Mouse (Mus musculus): ENCODE data around the gene Grm4. TPM values are rescaled to one million over a fixed set of nuclear protein-coding genes. Genes with fewer than 3 reads are reported as not detected.

The Grm4 gene
- total and polyA plus RNA-seq, 3 experiments: 0.06 TPM; not detected in 2

DNA sequence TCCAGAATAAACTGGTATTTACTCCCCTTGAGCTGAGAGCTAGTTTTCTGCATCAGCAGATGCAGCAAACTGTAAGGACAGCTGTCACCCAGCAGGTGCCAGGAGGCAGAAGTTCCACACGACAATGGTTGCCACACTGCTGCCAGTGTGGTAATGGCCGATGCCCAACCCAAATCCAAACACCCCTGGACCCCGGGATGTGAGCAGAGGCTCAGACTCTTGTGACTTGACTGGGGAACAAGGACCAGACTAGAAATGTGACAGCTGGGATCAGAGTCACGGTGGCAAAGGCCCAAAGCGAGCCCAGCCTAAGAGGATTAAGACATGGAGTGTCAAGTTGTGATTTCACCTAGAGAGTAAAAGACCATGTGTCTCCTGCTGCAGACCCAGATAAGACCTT lies 112.7 kb downstream of the Grm4 start:
- H3K4me3 ChIP-seq (ENCODE audit: control insufficient read depth in 1 of 2, insufficient read depth in 1 of 2, low read depth in 2 of 2, low read length in 2 of 2): no peak overlapping the region
- H3K36me3 ChIP-seq (ENCODE audit: control insufficient read depth in 1 of 2, insufficient read depth in 2 of 2, low read length in 2 of 2): no peaks in the 10 kb centered on the region
- H3K9ac ChIP-seq (ENCODE audit: control insufficient read depth, low read depth, low read length, poor library complexity, severe bottlenecking): no peak overlapping the region
- DNase-seq (ENCODE audit: low read depth, low spot score): no peak
- H3K27me3 ChIP-seq (ENCODE audit: control insufficient read depth in 1 of 2, insufficient read depth in 2 of 2, low read length in 2 of 2): no peaks in the 10 kb centered on the region; a peak in 2 of 4 replicates
- H3K79me2 ChIP-seq (ENCODE audit: control insufficient read depth, insufficient read depth, low read length, poor library complexity): no peaks in the 10 kb centered on the region
- no peak overlapping the region for H3K27ac ChIP-seq (ENCODE audit: control insufficient read depth, low read depth, low read length)
- TF ChIP-seq NRF1 (IDR thresholded peaks at IDR 0.05; ENCODE audit: insufficient read depth, low read depth, low read length, poor library complexity, severe bottlenecking) (no peak), ELF1 (IDR thresholded peaks at IDR 0.05; ENCODE audit: low read depth, low read length) (no peak), RAD21 (IDR thresholded peaks at IDR 0.05; ENCODE audit: low read depth, low read length) (no peak), JUND (IDR thresholded peaks at IDR 0.05; ENCODE audit: low read depth, low read length) (no peak)
- H3K9me3 ChIP-seq (replicated peaks; ENCODE audit: insufficient read depth, low read length): no peaks in the 10 kb centered on the region
- H3K4me1 ChIP-seq (ENCODE audit: control insufficient read depth in 1 of 2, insufficient read depth in 2 of 2, low read length in 2 of 2): no peaks in the 10 kb centered on the region

DNA sequence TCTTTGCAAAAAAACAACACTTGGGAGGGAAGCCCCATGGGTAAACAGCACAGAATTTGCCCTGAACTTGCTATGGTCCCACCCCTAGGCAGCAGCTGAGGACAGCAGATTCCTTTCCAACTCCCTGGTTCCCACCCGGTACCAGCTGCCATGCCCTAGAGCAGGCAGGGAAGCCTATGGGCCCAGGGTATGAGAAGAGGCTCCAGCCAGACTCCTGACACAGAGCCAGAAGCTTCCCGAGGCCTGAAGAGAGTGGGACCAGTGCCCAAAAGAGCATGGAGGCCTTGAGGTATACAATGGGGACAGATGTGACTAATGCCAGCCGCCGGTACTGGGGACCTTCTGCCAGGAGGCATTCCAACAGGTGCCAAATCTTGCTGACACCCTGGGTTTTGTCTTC lies 114.2 kb downstream of the Grm4 start:
- H3K27me3 ChIP-seq (ENCODE audit: control insufficient read depth in 1 of 2, insufficient read depth in 2 of 2, low read length in 2 of 2): no peaks in the 10 kb centered on the region; a peak in 2 of 4 replicates
- H3K4me1 ChIP-seq (ENCODE audit: control insufficient read depth in 1 of 2, insufficient read depth in 2 of 2, low read length in 2 of 2): no peaks in the 10 kb centered on the region
- H3K27ac ChIP-seq (ENCODE audit: control insufficient read depth, low read depth, low read length): no peak overlapping the region
- no peak overlapping the region for H3K4me3 ChIP-seq (ENCODE audit: control insufficient read depth in 1 of 2, insufficient read depth in 1 of 2, low read depth in 2 of 2, low read length in 2 of 2)
- H3K9me3 ChIP-seq (replicated peaks; ENCODE audit: insufficient read depth, low read length): no peaks in the 10 kb centered on the region
- H3K9ac ChIP-seq (ENCODE audit: control insufficient read depth, low read depth, low read length, poor library complexity, severe bottlenecking): no peak overlapping the region
- H3K36me3 ChIP-seq (ENCODE audit: control insufficient read depth in 1 of 2, insufficient read depth in 2 of 2, low read length in 2 of 2): no peaks in the 10 kb centered on the region
- H3K79me2 ChIP-seq (ENCODE audit: control insufficient read depth, insufficient read depth, low read length, poor library complexity): no peaks in the 10 kb centered on the region
- no peak for DNase-seq (ENCODE audit: low read depth, low spot score)
- no peak for TF ChIP-seq CHD2 (IDR thresholded peaks at IDR 0.05; ENCODE audit: low read length)
- no peak for TF ChIP-seq NELFE (IDR thresholded peaks at IDR 0.05; ENCODE audit: low read depth, low read length)

DNA sequence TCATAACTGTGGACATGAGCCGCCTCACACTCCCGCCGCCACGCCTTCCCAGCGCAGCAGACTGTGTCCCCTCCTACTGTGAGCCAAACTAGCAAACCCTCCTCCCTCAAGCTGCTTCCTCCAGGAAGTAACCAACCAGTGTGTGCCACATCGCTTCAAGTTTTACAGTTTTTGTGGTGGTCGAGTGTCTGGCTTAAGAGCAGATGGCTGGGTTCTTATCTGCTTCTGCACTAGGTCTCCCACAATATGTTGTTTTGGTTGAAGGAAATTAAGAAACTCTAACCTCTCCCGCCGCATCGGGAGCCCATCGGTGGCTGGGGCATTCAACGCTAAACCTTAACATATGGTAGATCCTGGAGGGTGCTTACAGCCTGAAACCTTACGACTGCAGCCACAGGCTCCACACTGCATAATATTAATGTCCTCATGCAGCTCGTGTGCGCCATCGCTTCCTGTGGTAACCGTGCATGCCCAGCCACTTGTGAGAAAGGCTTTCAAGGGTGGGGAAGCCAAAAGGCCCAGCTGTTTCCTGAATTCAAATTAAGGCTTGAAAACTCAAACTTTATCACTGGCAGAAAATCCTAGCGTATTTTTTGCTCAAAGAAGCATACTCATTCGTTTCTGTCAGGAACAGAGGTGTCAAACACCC lies 115.7 kb downstream of the Grm4 start:
- Histone ChIP-seq H3K36me3 (ENCODE audit: control insufficient read depth in 1 of 2, insufficient read depth in 2 of 2, low read length in 2 of 2) (no peaks in the 10 kb centered on the region), H3K4me1 (ENCODE audit: control insufficient read depth in 1 of 2, insufficient read depth in 2 of 2, low read length in 2 of 2) (no peaks in the 10 kb centered on the region), H3K4me3 (ENCODE audit: control insufficient read depth in 1 of 2, insufficient read depth in 1 of 2, low read depth in 2 of 2, low read length in 2 of 2) (no peak overlapping the region), H3K9me3 (replicated peaks; ENCODE audit: insufficient read depth, low read length) (no peaks in the 10 kb centered on the region), H3K79me2 (ENCODE audit: control insufficient read depth, insufficient read depth, low read length, poor library complexity) (no peaks in the 10 kb centered on the region), H3K9ac (ENCODE audit: control insufficient read depth, low read depth, low read length, poor library complexity, severe bottlenecking) (no peak overlapping the region), H3K27me3 (ENCODE audit: control insufficient read depth in 1 of 2, insufficient read depth in 2 of 2, low read length in 2 of 2) (no peaks in the 10 kb centered on the region; a peak in 2 of 4 replicates), H3K27ac (ENCODE audit: control insufficient read depth, low read depth, low read length) (no peak overlapping the region)
- TF ChIP-seq SIN3A (IDR thresholded peaks at IDR 0.05; ENCODE audit: low read length) (no peak), SMC3 (IDR thresholded peaks at IDR 0.05; ENCODE audit: low read depth, low read length) (no peak), RAD21 (IDR thresholded peaks at IDR 0.05; ENCODE audit: low read depth, low read length) (no peak)
- no peak for DNase-seq (ENCODE audit: low read depth, low spot score)

DNA sequence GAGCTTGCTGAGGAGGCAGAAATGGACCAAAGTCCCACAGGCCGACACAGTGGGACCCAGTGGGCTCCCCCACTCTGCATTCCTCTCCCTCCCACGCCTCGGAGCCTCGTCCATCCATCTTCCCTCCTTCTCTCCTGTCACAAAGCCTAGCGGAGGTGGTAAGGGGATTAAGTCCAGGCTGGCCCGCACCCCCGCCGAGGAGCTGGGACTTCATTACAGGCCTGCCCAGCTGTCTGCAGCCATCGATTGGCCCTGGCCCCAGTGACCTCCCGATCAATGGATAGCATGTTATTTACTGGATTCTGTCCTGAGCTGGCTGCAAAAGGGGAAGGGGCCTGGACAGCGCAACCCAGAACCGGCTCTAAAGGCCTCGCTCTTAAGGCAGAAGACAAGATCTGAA lies 120.0 kb downstream of the Grm4 start:
- Histone ChIP-seq H3K79me2 (ENCODE audit: control insufficient read depth, insufficient read depth, low read length, poor library complexity) (no peaks in the 10 kb centered on the region), H3K4me1 (ENCODE audit: control insufficient read depth in 1 of 2, insufficient read depth in 2 of 2, low read length in 2 of 2) (no peaks in the 10 kb centered on the region), H3K4me3 (ENCODE audit: control insufficient read depth in 1 of 2, insufficient read depth in 1 of 2, low read depth in 2 of 2, low read length in 2 of 2) (no peak overlapping the region), H3K36me3 (ENCODE audit: control insufficient read depth in 1 of 2, insufficient read depth in 2 of 2, low read length in 2 of 2) (no peaks in the 10 kb centered on the region), H3K9me3 (replicated peaks; ENCODE audit: insufficient read depth, low read length) (no peaks in the 10 kb centered on the region), H3K27me3 (ENCODE audit: control insufficient read depth in 1 of 2, insufficient read depth in 2 of 2, low read length in 2 of 2) (no peaks in the 10 kb centered on the region), H3K9ac (ENCODE audit: control insufficient read depth, low read depth, low read length, poor library complexity, severe bottlenecking) (no peak overlapping the region), H3K27ac (ENCODE audit: control insufficient read depth, low read depth, low read length) (no peak overlapping the region)
- no peak for DNase-seq (ENCODE audit: low read depth, low spot score)
- no peak for TF ChIP-seq SIN3A (IDR thresholded peaks at IDR 0.05; ENCODE audit: low read length)
- no peak for TF ChIP-seq GABPA (IDR thresholded peaks at IDR 0.05; ENCODE audit: low read depth, low read length)
- TF ChIP-seq E2F4 (IDR thresholded peaks at IDR 0.05; ENCODE audit: borderline replicate concordance, low read depth, low read length): no peak
- no peak for TF ChIP-seq NELFE (IDR thresholded peaks at IDR 0.05; ENCODE audit: low read depth, low read length)
- no peak for TF ChIP-seq CHD1 (IDR thresholded peaks at IDR 0.05; ENCODE audit: low read depth, low read length)
- TF ChIP-seq MEF2A (IDR thresholded peaks at IDR 0.05; ENCODE audit: extremely low read depth, insufficient replicate concordance, low read depth, low read length, poor library complexity, severe bottlenecking): no peak
